Mouse (Mus musculus) neural tube, embryonic 11.5 days (tissue): Measurements from ENCODE around the gene Spata1. TPM values are rescaled to one million over a fixed set of nuclear protein-coding genes. Genes with fewer than 3 reads are reported as not detected.

Source experiments
- ATAC-seq: fragments of 200-750 bp; cut with Nextera tagmentation; 2 replicates; pipeline ENCODE4 v1.8.0; 2017; ENCODE audit warnings: moderate number of reproducible peaks, mild to moderate bottlenecking, moderate TSS enrichment, moderate library complexity; ENCODE audit not compliant: insufficient read depth, low FRiP score, low TSS enrichment
- DNase-seq: peaks from one replicate; pipeline ENCODE4 v3.0.0-alpha.2; 2015; ENCODE audit warnings: low spot score
- H3K27ac ChIP-seq: fragments of 300-500 bp; sonication (generic); 2 replicates; pipeline ENCODE4 v1.5.1; 2014; ENCODE audit warnings: low read depth, mild to moderate bottlenecking, low read length
- H3K27me3 ChIP-seq: fragments of 300-500 bp; sonication (generic); 2 replicates; pipeline ENCODE4 v1.6.1; 2014; ENCODE audit warnings: mild to moderate bottlenecking, low read length, mixed read lengths; ENCODE audit not compliant: control insufficient read depth, insufficient read depth
- H3K36me3 ChIP-seq: fragments of 300-500 bp; sonication (generic); 2 replicates; pipeline ENCODE4 v1.6.1; 2014; ENCODE audit warnings: mild to moderate bottlenecking, low read length, moderate library complexity, mixed read lengths; ENCODE audit not compliant: control insufficient read depth, insufficient read depth
- H3K4me1 ChIP-seq: fragments of 300-500 bp; sonication (generic); 2 replicates; pipeline ENCODE4 v1.6.1; 2014; ENCODE audit warnings: low read length, mixed read lengths; ENCODE audit not compliant: control insufficient read depth, insufficient read depth
- H3K4me2 ChIP-seq: fragments of 300-500 bp; sonication (generic); 2 replicates; pipeline ENCODE4 v1.6.1; 2014; ENCODE audit warnings: low read depth, mild to moderate bottlenecking, moderate library complexity
- H3K4me3 ChIP-seq: fragments of 300-500 bp; sonication (generic); 2 replicates; pipeline ENCODE4 v1.5.1; 2014; ENCODE audit warnings: low read depth, low read length
- H3K9ac ChIP-seq: fragments of 300-500 bp; sonication (generic); 2 replicates; pipeline ENCODE4 v1.6.1; 2014; ENCODE audit warnings: mild to moderate bottlenecking, low read length
- H3K9me3 ChIP-seq: fragments of 300-500 bp; sonication (generic); 2 replicates; pipeline ENCODE4 v1.6.1; 2016; ENCODE audit warnings: low read length; ENCODE audit not compliant: control insufficient read depth
- WGBS: fragments of 180-500 bp; shearing (Covaris S2); extraction: QIAGEN DNeasy Blood & Tissue Kit; methylation state at CpG from one replicate; pipeline ENCODE4 v1.1.7; 2014; 5-methylcytosine and 5-hydroxymethylcytosine counted together
- polyA plus RNA-seq: library from polyadenylated mRNA; unstranded; fragments of >200 nt; fragmentation: Nextera tagmentation; extraction: Ambion mirVana; gene quantifications from 2 replicates; pipeline ENCODE4 v1.2.1, GENCODE M21; 2014

Spata1 gene
- polyA plus RNA-seq, 1 experiment from 2014 or later, result 5.7 TPM

DNA sequence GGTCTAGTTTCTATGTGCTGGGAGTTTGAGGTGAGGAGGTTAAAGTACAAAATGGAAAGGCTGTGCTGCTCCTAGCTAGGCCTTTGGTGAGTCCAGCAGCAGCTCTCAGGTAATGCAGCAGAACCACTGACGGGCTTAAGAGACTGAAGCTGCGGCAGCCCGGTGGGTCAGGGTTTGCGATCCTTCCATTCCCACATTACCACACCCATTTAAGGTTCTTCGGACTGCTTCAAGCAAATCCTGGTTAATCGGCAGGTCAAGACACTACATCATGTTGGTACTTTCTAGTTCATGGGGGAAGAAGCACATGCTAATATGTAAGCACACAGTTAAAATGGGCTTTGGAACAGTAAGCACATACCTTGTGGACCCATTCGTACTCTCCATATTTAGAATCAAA, 7.2 kb upstream of the Spata1 start:
- Histone ChIP-seq H3K4me3 (no peak overlapping the region), H3K4me2 (no peak overlapping the region), H3K4me1 (peaks cover 7% of the 10 kb centered on the region), H3K9me3 (no peaks in the 10 kb centered on the region), H3K27ac (no peak overlapping the region), H3K36me3 (peaks cover 9% of the 10 kb centered on the region), H3K9ac (no peak overlapping the region), H3K27me3 (no peaks in the 10 kb centered on the region)
- WGBS, result 91% methylated on average over 7 of the region's 7 CpGs
- DNase-seq, result no peak
- no peak for ATAC-seq

DNA sequence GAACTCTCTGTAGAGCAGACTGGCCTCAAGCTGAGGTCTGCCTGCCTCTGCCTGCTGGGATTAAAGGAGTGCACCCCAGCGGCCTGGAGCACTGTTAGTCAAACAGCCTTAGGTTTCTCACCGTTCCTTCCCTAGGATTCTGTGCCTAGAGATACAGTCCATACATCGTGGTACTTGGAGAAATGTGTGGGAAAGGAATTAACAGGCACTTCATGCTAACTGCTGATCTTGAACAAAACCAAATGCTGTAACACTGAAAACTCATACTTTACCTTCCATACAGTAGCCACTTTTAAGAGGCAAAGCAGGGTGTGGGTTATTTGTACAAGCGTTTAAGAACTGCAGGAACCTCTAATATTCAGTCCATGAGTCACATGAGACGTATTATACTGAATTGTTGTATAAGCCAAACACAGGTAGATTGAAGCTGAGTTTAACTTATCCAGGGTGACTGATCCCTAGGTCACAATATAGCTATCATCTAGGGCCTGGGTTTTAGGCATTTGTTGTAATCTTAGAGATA, 2.1 kb upstream of the Spata1 start:
- peak overlapping the region; percentile 77 for H3K4me3 ChIP-seq
- no peaks in the 10 kb centered on the region for H3K27me3 ChIP-seq
- H3K9me3 ChIP-seq, result no peaks in the 10 kb centered on the region
- H3K36me3 ChIP-seq, result peaks cover 5% of the 10 kb centered on the region
- peaks cover 17% of the 10 kb centered on the region for H3K4me1 ChIP-seq
- peak overlapping the region; percentile 33 for H3K9ac ChIP-seq
- H3K4me2 ChIP-seq, result peak overlapping the region; percentile 77
- DNase-seq, result no peak
- H3K27ac ChIP-seq, result no peak overlapping the region
- WGBS, result 60% methylated on average over 5 of the region's 5 CpGs
- ATAC-seq, result no peak

DNA sequence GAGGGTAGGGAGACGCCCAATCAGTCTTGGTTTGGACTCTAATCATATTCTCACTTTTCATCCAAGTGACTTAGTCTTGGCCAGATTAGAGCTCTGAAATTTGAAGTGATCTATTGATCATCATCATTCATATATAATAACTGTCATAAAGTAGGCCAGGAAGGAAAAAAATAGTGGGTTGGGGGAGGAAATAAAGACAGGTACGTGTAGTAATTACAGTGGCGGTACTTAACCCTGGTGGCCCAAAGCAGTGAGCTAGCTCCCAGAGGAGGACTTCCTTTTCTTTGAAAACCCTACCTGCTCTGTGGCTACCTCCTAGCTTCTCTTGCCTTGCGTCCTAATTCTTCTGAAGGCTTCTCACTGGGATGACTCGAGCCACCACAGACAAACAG, 1.3 kb upstream of the Spata1 start:
- peaks cover 1% of the 10 kb centered on the region; the same call in 1 of the 2 replicates for H3K36me3 ChIP-seq
- 10% methylated on average over 5 of the region's 5 CpGs for WGBS
- no peaks in the 10 kb centered on the region for H3K27me3 ChIP-seq
- H3K27ac ChIP-seq, result no peak overlapping the region
- no peaks in the 10 kb centered on the region for H3K9me3 ChIP-seq
- no peak for DNase-seq
- peak overlapping the region; percentile 77 for H3K4me3 ChIP-seq
- H3K4me1 ChIP-seq, result peaks cover 17% of the 10 kb centered on the region
- ATAC-seq, result no peak
- peak overlapping the region; percentile 83 for H3K9ac ChIP-seq
- peak overlapping the region; percentile 77 for H3K4me2 ChIP-seq

DNA sequence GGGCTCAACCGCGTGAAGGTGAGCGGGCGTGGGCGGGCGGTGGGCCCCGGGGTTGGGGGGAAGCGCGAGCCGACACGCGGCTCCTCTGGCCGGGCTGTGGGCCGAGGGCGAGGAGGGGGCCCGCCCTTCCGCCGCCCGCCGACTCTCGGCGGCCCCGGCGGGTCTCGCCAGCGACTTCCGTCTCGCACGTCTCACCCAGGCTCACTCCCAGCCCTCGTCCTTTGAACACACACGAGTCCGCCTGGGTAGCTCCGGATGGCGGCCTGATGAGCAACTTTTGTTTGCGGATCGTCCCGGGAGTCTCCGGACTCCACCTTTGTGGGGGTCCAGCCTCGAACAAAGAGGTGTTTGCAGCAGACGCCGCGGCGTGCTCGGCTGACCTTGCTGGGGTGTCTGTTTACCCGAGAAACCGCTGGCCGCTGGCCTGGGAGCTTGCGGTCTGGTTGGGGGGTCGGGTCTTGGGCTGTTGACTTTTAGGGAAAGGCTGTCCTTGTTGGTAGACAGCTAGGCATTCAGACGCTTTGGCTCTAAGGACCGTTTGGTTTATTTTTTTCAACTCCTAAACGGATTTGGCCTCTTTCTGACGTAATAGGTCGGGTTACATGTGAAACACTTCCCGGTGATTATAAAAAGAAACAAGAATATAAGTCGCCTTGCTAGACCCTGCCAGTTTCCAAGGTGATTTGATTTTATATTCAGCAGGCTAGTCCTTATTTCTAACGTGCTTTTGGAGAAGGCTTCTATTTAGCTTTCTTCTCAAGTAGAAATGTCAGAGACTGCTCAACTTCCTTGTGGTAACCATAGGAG, 653 bp upstream of the Spata1 start:
- H3K4me3 ChIP-seq, result peak overlapping the region; percentile 77
- H3K27me3 ChIP-seq, result no peaks in the 10 kb centered on the region
- H3K9ac ChIP-seq, result peak overlapping the region; percentile 83
- H3K9me3 ChIP-seq, result no peaks in the 10 kb centered on the region
- peak overlapping the region; percentile 72 for H3K27ac ChIP-seq
- peak; percentile 79 for DNase-seq
- H3K4me1 ChIP-seq, result peaks cover 17% of the 10 kb centered on the region
- H3K4me2 ChIP-seq, result peak overlapping the region; percentile 77
- WGBS, result under 1% methylated on average over 57 of the region's 57 CpGs
- H3K36me3 ChIP-seq, result no peaks in the 10 kb centered on the region
- peak; percentile 82 for ATAC-seq

DNA sequence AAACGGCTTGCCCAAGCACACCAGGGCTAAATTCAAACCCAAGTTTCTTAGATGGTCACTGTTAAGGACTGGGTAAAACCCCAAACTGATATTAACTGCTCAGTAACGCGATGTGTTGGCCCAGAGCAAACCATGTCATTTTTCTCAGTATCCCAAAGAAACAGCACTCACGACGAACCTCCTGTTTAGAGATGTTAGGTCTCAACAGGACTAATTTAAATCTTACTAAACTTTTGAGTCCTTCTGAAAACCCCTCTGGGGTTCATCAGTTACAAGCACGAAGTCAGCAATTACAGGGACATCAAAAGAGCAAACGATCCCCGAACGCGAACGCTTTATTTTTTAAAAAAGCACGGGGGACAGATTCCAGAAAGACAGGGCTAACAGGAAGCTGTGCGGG, 564 bp downstream of the Spata1 start:
- ATAC-seq (0 out of 2 replicates have a peak, but pooled peaks have one; percentile 1), DNase-seq (no peak)
- Histone ChIP-seq H3K9ac (peak overlapping the region; percentile 83), H3K9me3 (no peaks in the 10 kb centered on the region), H3K4me2 (peak overlapping the region; percentile 77), H3K4me3 (peak overlapping the region; percentile 77), H3K27me3 (no peaks in the 10 kb centered on the region), H3K4me1 (peaks cover 17% of the 10 kb centered on the region), H3K27ac (peak overlapping the region; percentile 72), H3K36me3 (no peaks in the 10 kb centered on the region)
- 6% methylated on average over 13 of the region's 13 CpGs for WGBS

DNA sequence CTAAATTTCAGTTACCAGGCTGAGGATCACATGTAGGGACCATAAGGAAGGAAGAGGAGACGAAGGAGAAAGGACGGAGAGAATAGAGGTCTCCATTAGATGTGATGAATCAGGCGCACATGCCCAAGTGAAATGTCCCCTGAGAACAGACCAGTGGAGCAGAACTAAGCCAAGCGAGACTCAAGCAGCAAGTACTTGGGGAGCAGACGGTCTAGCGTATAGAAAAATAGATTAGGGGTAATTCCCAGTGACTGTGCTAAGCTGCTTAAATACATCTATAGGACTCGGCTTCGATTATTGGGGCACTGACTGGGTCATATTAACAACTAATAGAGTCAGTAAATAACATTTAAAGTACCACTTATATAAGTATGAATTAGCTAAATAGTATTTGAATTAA, 4.6 kb downstream of the Spata1 start:
- H3K4me1 ChIP-seq, result no peaks in the 10 kb centered on the region
- DNase-seq (no peak), ATAC-seq (no peak)
- H3K27me3 ChIP-seq, result no peaks in the 10 kb centered on the region
- no peak overlapping the region for H3K27ac ChIP-seq
- no peaks in the 10 kb centered on the region for H3K9me3 ChIP-seq
- H3K4me2 ChIP-seq, result no peak overlapping the region
- WGBS, result 75% methylated on average over 8 of the region's 8 CpGs
- H3K9ac ChIP-seq, result no peak overlapping the region
- no peaks in the 10 kb centered on the region for H3K36me3 ChIP-seq
- no peak overlapping the region for H3K4me3 ChIP-seq

DNA sequence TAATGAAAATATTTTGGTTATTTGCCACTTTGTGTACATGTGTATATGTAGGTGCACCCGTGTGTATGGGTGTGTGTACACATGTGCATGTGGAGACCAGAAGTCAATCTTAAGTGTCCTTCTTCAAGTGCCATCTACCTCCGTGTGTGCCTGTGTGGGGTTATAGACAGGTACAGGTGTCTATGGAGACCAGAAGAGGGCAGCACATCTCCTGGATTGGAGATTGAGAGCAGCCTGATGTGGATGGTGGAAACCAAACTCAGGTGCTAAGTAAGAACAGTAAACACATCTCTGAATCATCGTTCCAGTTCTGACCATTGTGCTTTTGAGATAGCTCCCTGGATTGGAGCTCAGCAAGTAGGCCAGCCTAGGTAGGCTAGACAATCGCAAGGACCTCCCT, 13.1 kb downstream of the Spata1 start:
- no peak for DNase-seq
- 83% methylated on average over 4 of the region's 4 CpGs for WGBS
- H3K4me2 ChIP-seq, result no peak overlapping the region
- H3K4me3 ChIP-seq, result no peak overlapping the region
- no peak overlapping the region for H3K27ac ChIP-seq
- no peaks in the 10 kb centered on the region for H3K4me1 ChIP-seq
- no peaks in the 10 kb centered on the region for H3K36me3 ChIP-seq
- ATAC-seq, result no peak
- H3K27me3 ChIP-seq, result no peaks in the 10 kb centered on the region
- H3K9me3 ChIP-seq, result no peaks in the 10 kb centered on the region
- no peak overlapping the region for H3K9ac ChIP-seq

DNA sequence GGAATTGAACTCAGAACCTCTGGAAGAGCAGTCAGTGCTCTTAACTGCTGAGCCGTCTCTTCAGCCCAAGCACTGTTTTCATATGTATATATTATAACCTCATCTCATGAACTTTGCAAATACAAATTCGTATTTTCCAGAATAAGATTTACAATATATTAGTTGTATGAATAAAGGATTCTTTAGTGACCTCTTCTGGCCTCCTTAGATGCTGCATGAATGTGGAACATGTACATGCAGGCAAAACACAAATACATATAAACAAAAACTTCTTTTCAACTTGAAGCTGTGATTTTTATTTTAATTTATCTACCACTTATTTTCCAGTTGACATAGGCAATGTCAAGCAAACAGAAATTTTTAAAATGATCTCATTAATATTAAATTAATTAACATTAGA, 17.5 kb downstream of the Spata1 start:
- Histone ChIP-seq H3K4me3 (no peak overlapping the region), H3K27ac (no peak overlapping the region), H3K4me1 (no peaks in the 10 kb centered on the region), H3K27me3 (no peaks in the 10 kb centered on the region), H3K9me3 (no peaks in the 10 kb centered on the region), H3K36me3 (no peaks in the 10 kb centered on the region), H3K4me2 (no peak overlapping the region), H3K9ac (no peak overlapping the region)
- DNase-seq (no peak), ATAC-seq (no peak)
- 74% methylated on average over 2 of the region's 2 CpGs for WGBS

DNA sequence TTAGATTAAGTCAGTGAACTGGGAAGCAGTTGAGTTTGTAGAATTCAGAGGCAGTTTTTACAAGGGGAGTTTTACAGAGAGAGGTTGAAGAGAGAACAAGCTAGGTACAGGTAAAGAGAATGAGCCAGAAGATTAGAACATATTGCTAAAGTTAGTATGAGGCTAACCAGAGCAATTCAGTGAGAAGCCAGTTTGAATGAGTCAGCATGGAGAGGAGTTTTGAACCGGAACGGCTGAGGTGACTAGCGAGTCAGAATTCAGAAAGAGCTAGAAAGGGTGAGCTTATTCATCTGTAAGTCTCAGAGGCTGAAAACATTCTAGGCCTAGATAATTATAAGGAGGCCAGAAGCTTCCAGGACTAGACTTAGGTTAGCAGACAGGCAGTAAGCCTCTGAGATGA, 25.1 kb downstream of the Spata1 start:
- no peak overlapping the region for H3K4me3 ChIP-seq
- 93% methylated on average over 3 of the region's 3 CpGs for WGBS
- no peaks in the 10 kb centered on the region for H3K36me3 ChIP-seq
- H3K27me3 ChIP-seq, result no peaks in the 10 kb centered on the region
- DNase-seq, result no peak
- no peaks in the 10 kb centered on the region for H3K9me3 ChIP-seq
- H3K9ac ChIP-seq, result no peak overlapping the region
- no peak overlapping the region for H3K27ac ChIP-seq
- no peak for ATAC-seq
- no peak overlapping the region for H3K4me2 ChIP-seq
- H3K4me1 ChIP-seq, result no peaks in the 10 kb centered on the region
